Mouse (Mus musculus) myocyte (in vitro differentiated cells): ENCODE measurements around the gene Tmem39b.

Experiments
- CEBPB ChIP-seq: IDR thresholded peaks from 2 replicates; pipeline ENCODE4 v1.6.1; 2011; ENCODE audit warnings: mild to moderate bottlenecking, moderate library complexity; ENCODE audit not compliant: poor library complexity, insufficient read depth, severe bottlenecking
- MAX ChIP-seq: IDR thresholded peaks from one replicate; pipeline ENCODE4 v1.6.1; 2011; ENCODE audit warnings: low read depth, mild to moderate bottlenecking, control low read depth

GRCm38 (mm10) chr4:129697191-129697590, 553 bp upstream of the Tmem39b start:
- TF ChIP-seq CEBPB: no peak
- no peak for TF ChIP-seq MAX
